Mouse (Mus musculus) megakaryocyte, embryonic 14.5 days (primary cell): ENCODE results near the gene Mylpf.

Source experiments
- FLI1 ChIP-seq: IDR thresholded peaks from 2 replicates; pipeline ENCODE4 v1.6.1; 2012; ENCODE audit warnings: low read length, inconsistent platforms, mixed read lengths
- GATA1 ChIP-seq: IDR thresholded peaks from 3 replicates; pipeline ENCODE4 v1.6.1; 2012; ENCODE audit warnings: mixed read lengths, low read length, inconsistent platforms, borderline replicate concordance

- no peak for TF ChIP-seq FLI1
- TF ChIP-seq GATA1: no peak
Observed at GRCm38 (mm10) chr7:127183345-127183744, 25.3 kb upstream of the Mylpf start.
